In the genomic region with DNA sequence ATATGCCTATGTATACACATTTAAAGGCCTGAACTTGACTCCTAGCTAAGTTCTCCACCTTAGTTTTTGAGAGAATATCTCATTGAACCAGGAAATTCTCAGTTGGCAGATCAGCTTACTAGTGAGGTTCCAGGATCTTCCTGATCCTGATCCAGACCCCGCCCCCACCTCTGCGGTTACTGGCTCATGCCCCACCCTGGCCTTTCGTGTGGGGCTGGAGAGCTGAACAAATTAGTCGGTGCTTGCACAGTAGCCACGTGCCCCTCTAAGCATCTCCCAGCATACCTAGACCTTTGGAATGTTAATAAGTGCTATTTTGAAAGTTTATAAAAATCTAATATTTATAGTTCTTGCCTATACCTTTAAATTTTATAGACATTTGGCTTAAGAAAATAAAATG, we compare ENCODE assay signal across 11 mouse cellular contexts.
DNase-seq lines count a peak whose midpoint lies in the region; ATAC-seq and TF ChIP-seq lines count a peak whose summit lies in the region.
"Had no signal": no experiment of that assay in that cellular context is flagged by ENCODE, and none has a peak within 500 bp of the region (broad histone marks: within the 10 kb centered on the region; RNA-seq: fewer than 3 reads in every experiment).

No protein-coding gene starts in this region.

- peak; percentile 54 to 62 for DNase-seq in heart, adult 18-20 months
- DNase-seq in heart, adult 9 months (ENCODE audit: low spot score in 2 of 2), result no peak
- peak; percentile 41 for DNase-seq in Muller cell, postnatal 12 days (ENCODE audit: inconsistent ontology term)
- peak; percentile 74 for DNase-seq in lung, postnatal 14 days
- no peak for DNase-seq in left cerebral cortex, adult 2 months (ENCODE audit: extremely low spot score in 1 of 2, low spot score in 2 of 2)
- DNase-seq: kidney, postnatal 14 days had no signal

- ATAC-seq in granulocyte monocyte progenitor cell, adult 5-6 weeks (replicated peaks; ENCODE audit: poor library complexity, severe bottlenecking), result 0 out of 2 replicates have a peak, but pooled peaks have one; percentile 26
- no peak for ATAC-seq in hindbrain, embryonic 12.5 days (ENCODE audit: low FRiP score)
- no peak for ATAC-seq in cerebellum, adult (ENCODE audit: insufficient number of reproducible peaks, low FRiP score, low TSS enrichment)
- ATAC-seq: forebrain, embryonic 13.5 days had no signal

- no peaks in the 10 kb centered on the region for H3K9me3 ChIP-seq in hindbrain, embryonic 12.5 days (replicated peaks)
- H3K9me3 ChIP-seq: forebrain, embryonic 13.5 days; limb, embryonic 10.5 days had no signal

- intact Hi-C loops in left cerebral cortex, adult 2 months (cut with DNase I), result no loop called here

- no peaks in the 10 kb centered on the region for H3K36me3 ChIP-seq in hindbrain, embryonic 12.5 days

- H3K9ac ChIP-seq in hindbrain, embryonic 12.5 days, result no peak overlapping the region
- H3K9ac ChIP-seq: forebrain, embryonic 13.5 days had no signal

- no peak overlapping the region for H3K4me3 ChIP-seq in left cerebral cortex, adult 2 months
- H3K4me3 ChIP-seq in hindbrain, embryonic 12.5 days, result no peak overlapping the region
- H3K4me3 ChIP-seq: forebrain, embryonic 13.5 days; limb, embryonic 10.5 days had no signal

- TF ChIP-seq CTCF in left cerebral cortex, adult 2 months (IDR thresholded peaks at IDR 0.05), result no peak

- H3K27me3 ChIP-seq in hindbrain, embryonic 12.5 days, result no peaks in the 10 kb centered on the region
- H3K27me3 ChIP-seq: forebrain, embryonic 13.5 days had no signal

- 83% methylated on average over 5 of the region's 5 CpGs for WGBS in hindbrain, embryonic 12.5 days

- no peaks in the 10 kb centered on the region for H3K4me1 ChIP-seq in hindbrain, embryonic 12.5 days
- H3K4me1 ChIP-seq: forebrain, embryonic 13.5 days; limb, embryonic 10.5 days had no signal

- no peak overlapping the region for H3K27ac ChIP-seq in left cerebral cortex, adult 2 months
- H3K27ac ChIP-seq in hindbrain, embryonic 12.5 days, result no peak overlapping the region
- H3K27ac ChIP-seq: forebrain, embryonic 13.5 days; limb, embryonic 10.5 days had no signal

- H3K4me2 ChIP-seq in hindbrain, embryonic 12.5 days (replicated peaks), result no peak overlapping the region
- H3K4me2 ChIP-seq: forebrain, embryonic 13.5 days had no signal

Comparison
In these comparisons a context has a peak if more than half of its experiments do, and no peak if none do; other contexts are left out.
1. DNase-seq: peak in heart, adult 18-20 months (2 of 2), Muller cell, postnatal 12 days (single experiment) and lung, postnatal 14 days (single experiment); none in heart, adult 9 months (0 of 2) and left cerebral cortex, adult 2 months (0 of 2).